Mouse (Mus musculus) mouse embryonic stem cell (cell line): ENCODE measurements around the gene Nrgn.

Source experiments
- in situ Hi-C, 2 experiments: fragments of 300-500 bp; cut with MboI; formaldehyde crosslinking; loops; 1 replicate in 1 of 2; 3 replicates in 1 of 2; pipeline ENCODE4 v1.14.3; 2019 to 2020; ENCODE audit warnings: low sequenced_read_pairs in 2 of 2, low pct_unique_long_range_greater_than_20kb in 1 of 2, mixed read lengths in 1 of 2; ENCODE audit not compliant: unreplicated experiment in 1 of 2

Nrgn gene

DNA sequence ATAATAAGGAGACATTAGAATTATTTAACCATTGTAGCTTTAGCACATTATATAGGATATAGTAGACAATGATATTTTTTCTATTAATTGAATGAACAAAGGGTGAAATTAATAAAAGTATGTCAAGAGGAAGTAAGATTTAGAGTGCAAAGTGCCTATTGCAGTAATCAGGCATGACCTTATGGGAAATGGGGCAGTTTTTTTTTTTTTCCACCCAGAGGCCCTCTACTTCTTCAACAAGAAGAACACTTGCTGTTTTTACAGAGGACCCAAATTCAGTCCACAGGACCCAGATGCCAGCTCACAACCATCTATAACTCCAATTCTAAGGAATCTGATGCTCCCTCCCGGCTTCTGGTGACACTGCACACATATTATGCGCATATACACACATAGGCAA, 7.9 kb upstream of the Nrgn start:
- in situ Hi-C loops: no loop called here

DNA sequence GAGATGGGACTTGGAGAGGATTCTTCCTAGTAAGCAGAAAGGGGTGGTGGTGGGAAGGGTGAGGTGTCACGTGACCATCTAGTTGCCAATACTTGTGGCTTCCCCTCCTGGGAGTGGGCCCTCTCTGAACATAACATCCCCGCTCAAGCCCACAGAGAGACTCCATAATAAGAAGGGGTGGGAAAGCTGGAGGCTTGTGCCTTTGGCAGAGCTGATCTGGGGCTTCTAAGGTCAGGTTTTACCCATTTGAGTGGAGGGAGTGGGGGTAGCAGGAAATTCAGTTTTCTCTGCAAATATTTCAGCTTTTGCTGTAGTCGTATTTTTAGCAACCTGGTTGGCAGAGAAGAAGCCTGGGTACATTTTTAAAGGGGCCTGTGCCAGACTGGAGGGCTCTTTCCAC, 3.7 kb upstream of the Nrgn start:
- in situ Hi-C loops: no loop called here

DNA sequence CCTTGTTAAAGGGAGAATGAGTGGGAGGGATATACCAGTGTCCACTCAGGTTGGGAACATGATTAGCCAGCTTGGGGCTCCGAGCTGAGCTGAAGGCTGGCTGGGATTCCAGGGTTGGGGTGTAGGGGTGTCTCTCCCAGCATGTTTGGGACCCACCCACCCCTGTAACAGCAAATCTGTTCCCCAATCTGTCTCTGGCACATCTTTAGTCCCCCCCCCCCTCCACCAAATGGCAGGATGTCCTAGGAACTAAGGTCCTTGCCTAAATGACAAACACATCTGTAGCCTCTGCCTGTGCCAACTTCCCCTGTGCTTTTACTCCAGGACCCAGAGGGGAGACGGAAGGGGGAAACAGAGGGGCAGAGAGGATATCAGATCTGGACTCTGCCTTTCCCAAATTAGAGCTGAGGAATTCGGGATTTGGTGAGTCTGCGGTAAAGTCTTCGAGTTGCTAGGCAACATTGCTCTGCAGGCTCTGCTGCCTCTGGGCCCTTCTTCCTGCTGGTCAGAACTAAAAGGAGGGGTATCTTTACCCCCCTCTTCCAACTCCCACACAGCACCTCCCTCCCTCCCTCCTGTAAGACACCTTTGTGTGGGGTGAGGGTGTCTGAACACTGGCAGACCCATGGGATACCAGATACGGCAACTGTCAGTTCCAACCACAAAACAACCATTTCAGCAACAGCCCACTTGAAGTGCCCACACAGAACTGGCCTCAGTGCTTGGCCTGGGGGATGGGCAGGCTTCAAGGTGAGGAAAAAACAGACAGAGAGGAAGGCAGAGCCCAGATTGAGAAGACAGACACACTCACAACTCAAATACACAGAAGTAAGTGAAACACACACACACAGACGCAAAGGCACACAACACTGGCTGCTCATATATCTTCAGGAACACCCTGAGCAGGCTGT, 2.4 kb upstream of the Nrgn start, which contains the start of gene Siae:
Siae (plus strand) TSS at position 861 of the 911 bp plus-strand sequence.
- in situ Hi-C loops: no loop called here

DNA sequence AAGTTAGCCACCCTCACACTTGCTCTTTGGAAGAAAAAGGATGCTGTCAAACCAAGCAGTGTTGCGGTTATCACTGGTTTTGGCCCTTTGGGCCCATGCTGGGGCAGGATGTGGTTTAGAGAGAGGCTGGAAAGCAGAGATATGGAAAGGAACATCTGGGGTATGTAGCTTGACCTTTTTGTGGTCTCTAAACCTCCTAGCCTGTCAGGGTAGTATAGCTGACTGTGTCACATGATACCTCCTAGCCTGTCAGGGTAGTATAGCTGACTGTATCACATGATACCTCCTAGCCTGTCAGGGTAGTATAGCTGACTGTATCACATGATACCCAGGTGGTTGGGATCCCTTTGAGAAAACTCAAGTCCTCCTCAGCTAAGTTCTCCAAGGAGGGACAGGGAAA, 1.6 kb upstream of the Nrgn start:
- in situ Hi-C loops: no loop called here

DNA sequence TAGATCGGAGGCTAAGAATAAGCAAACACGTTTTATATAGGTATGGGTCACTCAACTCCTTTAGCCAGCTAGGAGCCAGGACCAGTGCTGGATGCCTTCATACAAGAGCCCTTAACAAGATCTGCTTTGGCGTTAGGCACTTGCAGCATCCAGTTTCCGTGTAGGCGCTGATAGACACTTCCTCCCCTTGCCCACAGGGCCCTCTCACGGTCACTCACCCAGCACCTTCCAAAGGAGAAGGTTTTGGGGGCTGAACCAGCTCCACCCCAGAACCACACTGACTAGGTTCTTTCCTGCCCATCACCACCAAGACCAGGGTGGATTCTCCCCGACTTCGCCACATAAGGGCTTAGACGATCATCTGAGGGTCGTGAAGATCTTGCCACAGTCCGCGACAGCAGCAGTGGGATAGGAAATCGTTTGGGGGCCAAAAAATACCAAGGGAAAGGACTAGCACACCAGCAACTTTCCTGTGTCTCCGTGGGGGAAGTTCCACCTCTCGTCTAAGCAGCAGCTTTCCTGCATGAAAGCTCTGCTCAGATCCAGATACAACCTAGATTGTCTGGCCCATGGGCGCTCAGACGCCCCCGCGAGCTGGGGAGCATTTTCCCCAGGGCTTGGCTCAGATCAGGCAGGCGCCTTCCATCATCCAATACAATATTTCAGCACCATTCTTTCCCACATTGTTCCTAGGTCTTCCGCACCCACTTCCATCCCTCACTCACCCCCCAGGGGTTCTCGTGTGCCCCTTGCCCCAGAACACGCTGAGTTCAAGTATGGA, 763 bp downstream of the Nrgn start:
- in situ Hi-C loops: no loop called here

DNA sequence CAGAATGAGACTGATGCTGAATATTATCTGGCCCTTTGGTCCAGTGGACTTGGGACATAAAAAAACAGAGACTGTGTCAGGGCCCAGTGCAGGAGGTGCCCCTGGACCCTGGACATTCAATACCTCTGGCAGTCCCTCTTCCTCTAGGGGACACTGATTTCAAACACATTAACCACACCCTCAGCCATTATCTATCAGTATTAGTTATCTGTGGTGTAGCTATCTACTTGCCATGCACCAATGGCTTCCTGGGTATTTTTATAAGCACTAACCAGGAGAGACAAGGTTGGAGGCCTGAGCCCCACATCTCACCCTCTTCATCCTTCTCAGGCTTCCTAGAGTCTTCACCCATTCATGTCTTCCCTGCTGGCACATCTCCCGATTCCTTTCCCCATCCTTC, 2.3 kb downstream of the Nrgn start:
- in situ Hi-C loops: no loop called here

DNA sequence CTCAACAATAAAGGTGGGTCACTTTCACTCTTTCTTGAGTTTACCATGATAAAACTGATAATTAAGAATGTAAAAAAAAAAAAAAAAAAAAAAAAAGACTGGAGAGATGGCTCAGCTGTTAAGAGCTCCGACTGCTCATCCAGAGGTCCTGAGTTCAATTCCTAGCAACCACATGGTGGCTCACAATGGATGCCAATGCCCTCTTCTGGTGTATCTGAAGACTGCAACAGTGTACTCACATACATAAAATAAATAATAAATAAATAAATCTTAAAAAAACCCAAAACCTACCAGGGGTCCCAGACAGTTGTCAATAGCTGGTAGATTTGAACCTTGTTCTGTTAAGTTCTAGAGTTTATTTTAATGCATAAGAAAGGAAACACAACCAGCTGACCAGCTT, 5.8 kb downstream of the Nrgn start:
- in situ Hi-C loops: no loop called here

DNA sequence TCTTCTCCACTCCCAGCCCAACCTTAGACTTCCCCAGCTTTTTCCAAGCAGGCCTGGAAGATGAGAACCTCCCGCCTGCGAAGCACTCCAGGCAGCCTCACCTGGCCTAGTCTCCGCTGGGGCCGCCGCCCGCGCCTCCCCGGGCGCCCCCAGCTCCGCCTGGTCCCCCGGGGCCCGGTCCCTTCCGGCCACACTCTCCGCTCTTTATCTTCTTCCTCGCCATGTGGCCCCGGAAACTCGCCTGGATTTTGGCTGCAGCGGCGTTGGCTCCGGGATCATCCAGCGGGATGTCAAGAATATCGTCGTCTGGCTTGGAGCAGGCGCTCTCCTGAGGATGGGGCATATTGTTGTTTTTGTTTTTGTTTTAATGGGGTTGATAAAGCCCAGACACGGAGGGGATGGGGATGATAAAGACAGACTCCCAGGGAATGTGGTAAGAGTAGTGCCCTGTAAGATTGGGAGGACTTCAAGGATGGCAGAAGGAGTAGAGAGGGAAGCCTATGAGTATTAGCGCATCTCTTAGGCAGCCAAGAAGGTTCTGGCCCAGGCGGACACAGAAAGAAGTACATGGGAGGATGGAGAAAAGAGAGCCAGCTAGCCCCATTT, 6.8 kb downstream of the Nrgn start:
- in situ Hi-C loops: no loop called here

DNA sequence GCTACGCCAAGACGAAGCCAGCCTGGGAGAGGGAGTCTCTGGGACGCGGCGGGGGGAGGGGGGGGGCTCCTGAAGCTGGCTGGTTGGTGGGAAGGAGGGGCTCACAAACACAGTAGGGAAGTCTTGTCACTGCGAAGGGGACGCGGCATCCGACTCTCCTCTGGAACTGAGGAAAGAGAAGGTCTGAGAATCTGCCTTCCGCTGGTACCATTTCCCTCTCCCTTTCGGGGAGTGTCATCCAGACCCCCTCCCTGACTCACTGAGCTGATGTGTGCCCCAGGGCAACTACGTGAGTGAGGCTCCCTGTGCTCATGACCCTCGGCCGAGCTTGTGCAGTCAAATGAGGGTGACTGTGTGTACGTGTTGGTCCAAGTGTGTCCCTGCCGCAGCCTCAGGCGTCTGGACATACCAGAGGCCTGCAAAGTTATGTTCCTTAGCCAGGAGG, 7.5 kb downstream of the Nrgn start:
- in situ Hi-C loops: no loop called here

DNA sequence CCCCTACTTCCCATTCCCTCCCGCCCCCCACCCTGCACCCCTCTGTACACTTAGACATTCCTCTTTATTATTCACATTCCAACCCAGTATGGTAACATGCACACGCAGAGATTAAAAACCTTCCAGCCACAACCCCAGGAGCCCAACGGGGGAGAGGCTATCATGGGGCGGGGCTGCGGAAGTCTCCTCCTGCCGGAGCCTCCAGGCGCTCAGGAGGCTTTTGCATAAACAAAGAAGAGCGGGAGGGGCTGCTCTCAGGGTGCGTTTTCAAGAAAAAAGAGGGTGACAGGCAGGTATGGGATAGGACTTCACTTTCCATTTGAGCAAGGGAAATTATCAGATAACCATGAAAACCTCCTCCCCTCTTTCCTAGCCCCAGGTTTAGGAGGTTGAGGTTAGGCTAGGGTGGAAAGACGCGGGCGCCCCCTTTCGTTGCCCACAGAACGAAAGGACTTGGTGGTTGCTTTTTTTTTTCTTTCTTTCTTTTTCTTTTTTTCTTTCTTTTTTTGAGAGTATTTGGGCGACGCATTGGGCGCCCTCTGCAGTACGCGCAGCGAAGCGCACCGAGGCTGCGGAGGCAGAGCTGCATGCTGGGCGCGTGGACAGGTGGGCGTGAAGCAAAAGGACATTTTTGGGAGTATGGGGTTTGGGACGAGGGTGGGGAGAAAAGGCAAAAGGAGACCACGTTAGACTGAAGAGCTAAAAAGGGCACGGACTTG, 8.1 kb downstream of the Nrgn start:
- in situ Hi-C loops: no loop called here

DNA sequence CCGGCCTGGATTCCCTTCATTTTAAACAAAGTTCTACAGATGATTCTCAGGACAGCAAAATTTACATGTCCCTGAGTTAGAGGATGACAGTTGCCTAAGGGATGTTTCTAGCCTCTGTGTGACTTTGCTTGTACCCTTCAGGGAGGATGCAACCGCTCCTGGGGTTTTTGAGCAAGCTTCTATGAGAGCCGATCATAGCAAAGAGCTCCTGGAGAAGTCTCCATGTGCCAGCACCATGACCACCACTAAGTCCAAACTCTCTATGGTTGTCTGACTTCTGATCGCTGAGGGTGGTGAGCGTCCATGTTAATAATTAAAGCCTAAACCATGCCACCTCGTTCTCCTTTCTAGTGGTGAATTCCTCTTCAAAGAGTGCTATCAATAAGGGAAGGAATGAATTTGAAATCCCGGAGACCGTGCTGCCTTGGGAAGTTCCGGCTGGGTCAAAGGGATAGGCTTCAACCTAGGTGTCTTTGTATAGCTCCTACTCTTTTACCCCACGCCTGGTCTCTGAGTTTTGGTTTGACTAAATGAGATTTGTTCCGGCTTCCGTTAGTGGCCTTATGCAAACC, 8.7 kb downstream of the Nrgn start:
- in situ Hi-C loops: no loop called here

DNA sequence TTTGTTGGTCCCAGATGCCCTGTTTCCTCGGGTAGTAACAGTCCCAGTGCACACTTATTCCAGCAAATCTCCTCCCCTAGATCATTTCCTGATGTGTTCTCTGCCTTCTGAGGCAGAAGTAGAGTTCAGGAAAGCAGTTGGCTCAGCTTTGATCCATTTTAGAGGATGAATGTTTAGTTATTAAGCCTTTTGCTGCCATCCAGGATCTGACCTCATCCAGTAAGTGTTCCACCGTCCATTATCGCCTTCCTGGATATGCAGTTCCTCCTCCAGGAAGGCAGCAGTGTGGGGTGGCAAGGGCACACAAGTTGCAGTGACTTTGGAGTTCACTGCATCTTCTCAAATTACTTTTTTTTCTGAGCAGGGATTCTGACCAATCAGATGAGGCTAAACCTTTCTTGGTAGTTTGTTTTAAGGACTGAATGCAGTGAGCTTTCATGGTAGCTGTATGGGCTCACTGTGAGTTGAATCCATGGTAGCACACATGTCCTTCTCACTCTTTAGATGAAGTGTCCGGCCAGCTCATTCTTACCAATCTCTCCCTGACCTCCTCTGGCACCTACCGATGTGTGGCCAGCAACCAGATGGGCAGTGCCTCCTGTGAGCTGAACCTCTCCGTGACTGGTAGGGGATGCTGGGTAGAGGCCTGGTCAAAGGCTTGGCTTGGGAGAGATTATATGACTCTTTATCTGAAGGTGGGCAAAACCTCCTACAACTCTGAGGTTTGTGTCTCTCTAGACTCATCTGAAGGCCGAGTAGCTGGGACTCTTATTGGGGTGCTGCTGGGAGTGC, 10.7 kb downstream of the Nrgn start:
- in situ Hi-C loops: no loop called here

DNA sequence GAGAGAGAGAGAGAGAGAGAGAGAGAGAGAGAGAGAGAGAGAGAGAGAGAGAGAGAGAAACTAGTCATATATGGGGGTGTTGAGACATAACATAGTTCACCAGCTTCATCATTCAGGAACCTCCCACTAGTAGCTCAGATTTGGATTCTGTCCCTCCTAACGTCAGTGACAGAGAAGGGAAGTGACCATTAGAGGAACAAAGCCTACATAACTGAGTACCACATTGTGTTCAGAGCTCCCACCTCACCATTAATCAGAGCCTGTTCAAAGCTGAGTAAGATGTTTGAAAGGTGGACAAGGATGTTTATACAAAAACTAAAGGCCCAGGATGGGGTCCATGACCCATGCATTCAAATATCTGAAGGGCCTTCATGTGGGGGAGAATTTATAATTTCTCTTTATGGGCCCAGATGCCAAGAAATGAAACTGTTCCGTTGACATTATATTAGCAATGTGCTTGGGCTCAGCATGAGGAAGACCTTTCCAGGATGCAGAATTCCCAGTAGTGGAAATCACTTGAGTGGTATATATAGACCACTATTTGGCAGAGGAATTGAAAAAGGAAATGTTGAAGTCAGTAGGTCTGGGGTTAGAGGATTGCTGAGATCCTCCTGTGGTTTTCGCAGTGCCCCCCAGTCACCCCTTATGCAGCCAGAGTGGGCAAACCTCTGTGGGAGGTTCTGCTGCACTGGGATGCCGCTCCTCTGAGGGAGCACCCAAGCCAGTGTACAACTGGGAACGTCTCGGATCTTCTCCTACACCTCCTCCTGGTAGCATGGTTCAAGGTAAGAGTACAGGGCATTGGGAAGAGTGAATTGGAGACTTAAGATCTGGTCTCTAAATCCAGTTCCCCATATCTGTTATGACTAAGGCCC, 11.8 kb downstream of the Nrgn start:
- in situ Hi-C loops: no loop called here

DNA sequence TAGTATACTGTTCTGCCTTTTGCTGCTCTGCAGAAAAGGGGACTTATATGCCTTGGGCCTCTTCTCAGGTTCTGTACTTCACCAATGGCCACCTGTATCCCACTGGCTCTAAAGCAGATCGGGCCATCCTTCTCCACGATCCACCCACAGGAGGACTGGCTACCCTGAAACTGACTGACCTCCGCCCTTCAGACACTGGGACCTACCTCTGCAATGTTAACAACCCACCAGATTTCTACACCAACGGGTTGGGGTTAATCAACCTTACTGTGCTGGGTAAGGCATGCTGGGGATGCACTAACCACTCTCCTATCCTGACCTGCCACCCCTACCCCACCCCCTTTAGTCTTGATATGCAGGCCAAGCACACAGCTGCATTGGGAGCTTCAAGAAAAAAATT, 12.5 kb downstream of the Nrgn start:
- in situ Hi-C loops: no loop called here

DNA sequence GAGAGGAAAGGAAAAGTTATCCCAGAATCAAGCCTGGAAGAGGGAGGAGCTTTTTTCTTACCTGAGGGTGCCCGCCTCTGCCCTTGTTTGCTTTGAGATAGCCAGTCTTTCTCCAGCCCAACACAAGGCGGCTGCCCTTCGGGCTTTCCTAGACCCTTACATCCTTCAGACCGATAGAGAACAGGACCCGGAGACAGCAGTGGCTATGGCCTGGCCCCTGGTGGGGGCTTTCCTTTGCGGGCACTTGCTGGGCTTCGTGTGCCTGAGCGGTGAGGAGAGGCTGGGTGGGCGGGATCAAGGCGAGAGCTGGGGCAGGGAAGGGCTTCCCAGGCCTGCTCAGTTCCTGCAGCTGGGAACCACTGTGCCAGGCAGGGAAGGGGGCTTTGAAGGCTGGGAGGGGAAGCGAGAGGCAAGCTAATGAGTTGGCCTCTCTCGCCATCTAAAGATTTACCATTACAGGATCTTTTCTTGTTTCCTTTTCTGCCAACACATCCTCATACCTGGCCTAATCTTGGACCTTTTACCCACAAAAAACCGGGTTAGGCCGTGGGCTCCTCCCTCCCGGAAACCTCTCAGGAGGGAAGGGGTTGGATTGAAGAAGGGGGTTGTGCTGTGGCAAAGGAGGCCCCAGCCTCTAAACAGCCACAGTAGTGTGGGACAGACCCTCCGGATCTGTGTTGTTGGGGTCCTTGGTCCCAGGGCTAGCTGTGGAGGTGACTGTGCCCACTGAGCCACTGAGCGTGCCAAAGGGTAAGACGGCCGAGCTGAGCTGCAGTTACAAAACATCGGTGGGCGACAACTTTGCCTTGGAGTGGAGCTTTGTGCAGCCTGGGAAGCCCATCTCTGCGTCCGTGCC, 13.3 kb downstream of the Nrgn start, which contains the start of gene Vsig2:
Vsig2 (plus strand) TSS at position 86 of the 856 bp plus-strand sequence.
- in situ Hi-C loops: no loop called here
